Mouse (Mus musculus): ENCODE data around the gene Afg3l1.
A peak's percentile ranks its signal among the peaks of the same experiment; 100 is the strongest.
"Not testable (repeated sequence)": the region's sequence is repeated elsewhere in the genome, so short reads cannot be mapped to it uniquely, and the experiment has no call there.

Gene Afg3l1

GRCm38 (mm10) chr8:123477737-123478258 lies at the start of gene Afg3l1:
Gene Afg3l1 (plus strand): TSS chr8:123477903.
- peak; percentile 97 for DNase-seq

DNA sequence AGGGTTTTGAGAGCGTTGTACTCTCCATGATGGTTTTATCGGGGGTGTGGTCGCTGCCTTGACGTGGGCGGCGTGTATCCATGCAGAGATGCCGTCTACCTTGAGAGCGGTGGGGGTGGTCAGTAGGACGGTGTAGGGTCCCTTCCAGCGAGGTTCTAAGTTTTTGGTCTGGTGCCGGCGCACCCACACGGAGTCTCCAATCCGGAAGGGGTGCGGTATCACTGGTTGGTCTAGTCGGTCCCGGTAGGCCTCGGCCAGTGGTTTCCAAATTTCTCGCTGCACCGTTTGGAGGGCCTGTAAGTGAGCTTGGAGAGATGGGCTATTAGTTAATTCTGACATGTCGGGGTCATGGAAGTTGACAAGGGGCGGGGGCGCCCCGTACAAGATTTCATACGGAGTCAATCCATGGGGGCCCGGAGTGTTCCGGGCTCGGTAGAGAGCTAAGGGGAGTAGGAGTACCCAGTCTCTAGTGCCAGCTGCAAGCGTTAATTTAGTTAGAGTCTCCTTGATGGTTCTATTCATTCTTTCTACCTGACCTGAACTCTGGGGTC lies 49.3 kb upstream of the Afg3l1 start:
- no peak for DNase-seq

GRCm38 (mm10) chr8:123428939-123429721 lies 48.6 kb upstream of the Afg3l1 start:
- DNase-seq: no peak

DNA sequence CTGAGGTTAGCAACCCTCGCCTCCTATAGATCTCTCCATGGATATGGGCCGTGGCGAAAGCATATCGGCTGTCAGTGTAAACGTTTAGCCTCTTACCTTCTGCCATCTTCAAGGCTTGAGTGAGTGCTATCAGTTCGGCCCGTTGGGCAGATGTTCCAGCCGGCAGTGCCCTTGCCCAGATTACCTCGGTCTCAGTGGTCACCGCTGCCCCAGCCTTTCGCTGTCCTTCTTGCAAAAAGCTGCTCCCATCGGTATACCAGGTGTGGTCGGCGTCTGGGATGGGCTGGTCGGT lies 48.0 kb upstream of the Afg3l1 start:
- DNase-seq: not testable (repeated sequence)

DNA sequence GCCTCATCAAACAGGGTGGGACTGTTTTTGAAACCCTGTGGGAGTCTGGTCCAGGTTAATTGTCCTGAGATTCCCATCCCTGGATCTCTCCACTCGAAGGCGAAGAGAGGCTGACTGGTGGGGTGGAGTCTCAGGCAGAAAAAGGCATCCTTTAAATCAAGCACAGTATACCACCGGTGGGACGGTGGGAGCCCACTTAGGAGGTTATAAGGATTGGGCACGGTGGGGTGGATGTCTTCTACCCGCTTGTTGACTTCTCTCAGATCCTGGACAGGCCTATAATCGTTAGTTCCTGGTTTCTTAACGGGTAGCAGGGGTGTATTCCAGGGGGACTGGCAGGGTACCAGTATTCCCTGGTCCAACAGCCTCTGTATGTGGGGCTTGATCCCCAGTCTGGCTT lies 46.8 kb upstream of the Afg3l1 start:
- not testable (repeated sequence) for DNase-seq

DNA sequence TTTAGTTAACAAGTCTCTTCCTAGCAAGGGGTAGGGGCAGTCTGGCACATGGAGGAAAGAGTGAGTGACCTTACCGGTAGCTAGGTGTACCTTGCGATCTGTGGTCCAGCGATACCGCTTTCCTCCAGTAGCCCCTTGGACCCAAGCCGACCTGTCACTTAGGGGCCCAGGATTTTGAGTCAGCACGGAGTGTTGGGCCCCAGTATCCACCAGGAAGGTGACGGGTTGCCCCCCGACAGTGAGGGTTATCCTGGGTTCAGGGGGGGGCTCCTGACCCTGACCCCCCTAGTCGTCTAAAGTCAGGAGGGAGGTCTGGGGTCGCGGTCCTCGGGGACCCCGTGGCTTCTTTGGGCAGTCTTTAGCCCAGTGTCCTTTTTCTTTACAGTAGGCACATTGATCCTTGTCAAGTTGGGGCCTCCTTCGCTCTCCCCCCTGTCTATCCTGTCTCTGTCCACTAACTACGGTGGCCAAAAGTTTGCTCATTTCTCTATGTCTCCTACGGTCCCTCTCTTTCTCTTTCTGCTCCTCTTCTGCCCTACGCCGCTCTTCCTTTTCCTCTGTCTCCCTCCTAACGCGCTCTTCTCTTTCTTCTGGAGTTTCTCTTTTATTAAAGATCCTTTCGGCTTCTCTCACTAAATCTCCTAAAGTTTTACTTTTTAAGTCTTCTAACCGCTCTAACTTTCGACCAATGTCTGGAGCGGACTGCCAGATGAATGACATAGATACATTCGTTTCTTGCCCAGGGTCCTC lies 45.9 kb upstream of the Afg3l1 start:
- no peak for DNase-seq

DNA sequence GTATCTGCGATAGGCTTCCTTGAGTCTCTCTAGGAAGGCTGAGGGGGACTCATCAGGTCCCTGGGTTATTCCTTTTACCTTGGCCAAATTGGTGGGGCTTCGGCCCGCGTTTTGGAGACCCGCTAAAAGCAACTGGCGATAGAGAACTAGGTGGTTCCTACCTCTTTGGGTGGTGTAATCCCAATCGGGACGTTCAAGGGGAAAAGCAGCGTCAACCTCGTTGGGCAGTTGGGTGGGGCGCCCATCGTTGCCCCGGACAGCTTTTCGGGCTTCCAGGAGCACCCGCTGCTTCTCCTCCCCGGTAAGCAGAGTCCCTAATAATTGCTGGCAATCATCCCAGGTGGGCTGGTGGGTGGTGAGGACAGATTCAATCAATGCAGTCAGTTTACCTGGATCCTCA lies 45.3 kb upstream of the Afg3l1 start:
- no peak for DNase-seq

DNA sequence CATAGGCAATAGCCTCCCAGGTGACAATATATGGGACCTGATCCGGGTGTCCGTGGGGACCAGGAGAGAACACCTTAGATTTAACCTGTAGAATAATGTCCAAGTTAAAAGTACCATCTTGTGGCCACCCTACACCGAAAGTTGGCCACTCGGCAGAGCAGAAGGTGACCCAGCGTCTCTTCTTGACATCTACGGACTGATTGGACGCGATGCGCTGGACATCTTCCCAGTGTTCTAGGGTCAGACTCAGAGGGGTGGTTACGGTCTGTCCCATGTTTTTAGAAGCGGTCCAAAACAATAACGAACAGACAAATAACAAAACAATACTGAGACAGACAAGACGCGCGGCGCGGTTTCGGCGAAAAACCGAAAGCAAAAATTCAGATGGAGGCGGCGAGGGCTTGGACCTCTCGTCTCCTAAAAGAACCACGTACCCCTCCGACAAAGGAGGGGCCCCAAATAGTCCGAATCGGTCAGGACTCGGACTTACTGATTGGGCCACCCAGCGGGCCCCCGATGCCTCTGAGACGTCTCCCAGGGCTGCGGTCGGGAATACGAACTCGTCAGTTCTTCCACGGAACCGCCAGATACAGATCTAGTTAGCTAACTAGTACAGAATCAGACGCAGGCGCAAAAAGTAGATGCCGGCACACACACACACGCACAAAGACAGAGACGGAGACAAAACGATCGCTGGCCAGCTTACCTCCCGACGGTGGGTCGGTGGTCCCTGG lies 44.3 kb upstream of the Afg3l1 start:
- DNase-seq: not testable (repeated sequence)

- DNase-seq: no peak
These were observed 35.9 kb upstream of the Afg3l1 start for GRCm38 (mm10) chr8:123441788-123442187.

- no peak for DNase-seq
These were observed 35.4 kb upstream of the Afg3l1 start for GRCm38 (mm10) chr8:123442351-123442750.

- DNase-seq: peak; percentile 99
These were observed 34.7 kb upstream of the Afg3l1 start for GRCm38 (mm10) chr8:123442871-123443575.

GRCm38 (mm10) chr8:123443576-123443921 lies 34.2 kb upstream of the Afg3l1 start:
- DNase-seq: no peak

- DNase-seq: no peak
These were observed 33.6 kb upstream of the Afg3l1 start for GRCm38 (mm10) chr8:123444131-123444530.

DNA sequence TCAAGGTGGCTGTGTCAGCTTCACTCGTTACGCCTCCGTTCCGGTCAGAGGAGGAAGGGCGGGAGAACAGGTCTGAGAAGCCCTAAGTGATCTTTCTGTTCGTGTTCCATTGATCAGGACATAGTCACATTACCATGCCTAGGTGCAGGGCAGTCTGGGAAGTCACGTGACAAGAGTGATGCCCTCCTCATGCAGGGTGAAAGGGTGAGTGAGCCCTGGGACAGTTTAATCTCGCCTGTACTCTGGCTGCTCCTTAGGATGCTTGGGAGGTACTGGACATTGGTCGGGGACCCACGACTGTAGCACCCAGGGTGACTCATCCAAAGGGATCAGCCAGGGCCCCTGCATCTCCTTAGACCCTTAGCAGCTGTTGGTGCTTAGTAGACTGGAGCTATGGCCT lies 31.7 kb upstream of the Afg3l1 start:
- no peak for DNase-seq

GRCm38 (mm10) chr8:123446799-123447198 lies 30.9 kb upstream of the Afg3l1 start:
- DNase-seq: no peak

DNA sequence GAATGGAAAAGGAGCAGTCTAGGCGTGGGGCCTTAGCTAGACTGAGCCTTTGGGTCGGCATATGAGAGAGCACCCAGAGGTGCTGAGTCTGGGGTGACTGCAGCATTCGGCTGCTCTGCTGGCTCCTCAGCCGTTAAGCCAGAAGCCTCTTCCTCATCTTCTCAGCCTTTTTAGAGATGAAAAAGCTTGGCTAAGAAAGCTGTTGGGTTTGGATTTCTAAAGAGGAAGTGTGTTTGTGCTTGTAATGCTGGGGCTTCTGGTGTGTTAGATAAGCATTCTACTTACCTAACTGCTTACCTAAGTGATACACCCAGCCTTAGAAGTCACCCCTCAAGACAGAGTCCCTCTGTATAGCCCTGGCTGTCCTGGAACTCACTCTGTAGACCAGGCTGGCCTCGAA lies 26.9 kb upstream of the Afg3l1 start:
- no peak for DNase-seq

DNA sequence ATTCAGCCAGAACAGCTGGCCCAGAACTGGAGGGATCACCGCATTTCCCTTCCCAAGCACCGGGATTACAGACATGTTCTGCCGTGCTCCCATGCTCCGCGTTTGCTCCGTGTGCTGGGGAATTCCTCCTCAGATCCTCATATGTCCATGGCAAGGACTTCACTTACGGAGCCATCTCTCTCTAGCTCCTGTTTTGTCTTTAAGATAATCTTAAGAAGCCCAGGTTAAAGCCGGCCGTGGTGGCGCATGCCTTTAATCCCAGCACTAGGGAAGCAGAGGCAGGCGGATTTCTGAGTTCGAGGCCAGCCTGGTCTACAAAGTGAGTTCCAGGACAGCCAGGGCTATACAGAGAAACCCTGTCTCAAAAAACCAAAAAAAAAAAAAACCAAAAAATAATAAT lies 26.0 kb upstream of the Afg3l1 start:
- not testable (repeated sequence) for DNase-seq

GRCm38 (mm10) chr8:123452149-123452548 lies 25.6 kb upstream of the Afg3l1 start:
- no peak for DNase-seq

GRCm38 (mm10) chr8:123453291-123453690 lies 24.4 kb upstream of the Afg3l1 start:
- no peak for DNase-seq

GRCm38 (mm10) chr8:123453951-123454350 lies 23.8 kb upstream of the Afg3l1 start:
- no peak for DNase-seq

DNA sequence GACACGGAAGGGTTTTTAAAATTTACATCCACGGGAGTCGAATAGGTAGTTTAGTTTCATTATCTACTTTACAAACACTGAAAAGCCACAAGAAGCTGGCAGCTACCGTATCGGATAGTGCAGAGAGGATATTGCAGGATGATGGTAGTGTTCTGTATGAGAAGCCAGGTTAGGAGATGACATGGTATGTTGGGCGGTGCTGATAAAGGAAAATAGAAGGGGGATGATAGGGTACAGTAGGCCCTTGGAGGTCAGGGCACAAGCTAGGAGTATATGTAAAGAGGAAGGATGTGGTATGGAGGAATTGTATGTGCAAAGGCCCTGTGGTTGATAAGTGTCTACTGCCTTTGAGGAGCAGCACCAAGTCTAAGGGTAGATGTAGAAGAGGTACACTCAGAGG lies 23.1 kb upstream of the Afg3l1 start:
- no peak for DNase-seq

DNA sequence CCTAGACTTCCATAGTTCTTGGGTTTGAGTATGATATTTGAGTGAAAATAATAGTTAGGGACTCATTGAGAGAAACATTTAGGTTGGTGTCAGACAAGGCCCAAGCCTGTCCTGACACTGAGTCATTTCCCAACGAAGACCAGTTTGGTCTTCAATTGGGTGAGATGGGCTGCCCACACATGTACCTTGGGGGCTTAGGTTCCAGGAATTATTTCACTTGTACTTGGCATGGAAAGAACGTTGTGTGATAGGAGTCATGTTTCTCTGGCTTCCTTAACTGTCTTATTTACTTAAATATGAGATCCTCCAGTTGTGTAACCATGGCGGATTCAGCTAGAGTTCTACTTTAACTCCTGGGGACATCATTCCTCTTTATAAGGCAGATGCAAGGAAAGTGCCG lies 14.1 kb upstream of the Afg3l1 start:
- no peak for DNase-seq

DNA sequence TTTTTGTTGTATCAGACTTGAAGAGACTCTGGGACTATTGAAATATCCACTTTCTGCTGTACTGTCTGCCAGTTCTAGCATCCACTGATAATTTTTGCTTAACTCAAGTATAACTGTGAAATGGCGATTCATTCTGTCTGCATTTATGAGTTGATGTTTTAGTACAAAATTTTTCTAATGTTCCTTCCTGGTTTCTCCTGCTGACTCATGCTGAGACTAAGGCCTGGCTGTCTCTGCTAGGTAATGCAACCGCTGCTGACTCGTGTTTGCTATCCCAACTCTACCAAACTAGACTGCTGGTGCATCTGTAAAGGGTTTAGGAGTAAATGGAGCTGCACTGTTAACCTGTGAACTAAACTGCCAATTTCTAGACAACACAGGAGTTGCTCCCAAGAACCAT lies 10.2 kb upstream of the Afg3l1 start:
- DNase-seq: no peak
